Mouse (Mus musculus) neural tube, embryonic 13.5 days (tissue): ENCODE measurements around the gene Gm47791. TPM values are rescaled to one million over a fixed set of nuclear protein-coding genes. Genes with fewer than 3 reads are reported as not detected.

Experiments
- ATAC-seq: fragments of 200-750 bp; cut with Nextera tagmentation; 2 replicates; pipeline ENCODE4 v1.8.0; 2017; ENCODE audit warnings: low read depth, mild to moderate bottlenecking, moderate TSS enrichment, moderate library complexity
- H3K27ac ChIP-seq: fragments of 300-500 bp; sonication (generic); replicated peaks from 2 replicates; pipeline ENCODE4 v1.5.1; 2015; ENCODE audit warnings: moderate library complexity, mild to moderate bottlenecking, inconsistent platforms
- H3K27me3 ChIP-seq: fragments of 300-500 bp; sonication (generic); 2 replicates; pipeline ENCODE4 v1.6.1; 2015; ENCODE audit warnings: mild to moderate bottlenecking, inconsistent platforms
- H3K36me3 ChIP-seq: fragments of 300-500 bp; sonication (generic); 2 replicates; pipeline ENCODE4 v1.6.1; 2015; ENCODE audit warnings: mild to moderate bottlenecking, inconsistent platforms
- H3K4me1 ChIP-seq: fragments of 300-500 bp; sonication (generic); replicated peaks from 2 replicates; pipeline ENCODE4 v1.6.1; 2015; ENCODE audit warnings: inconsistent platforms
- H3K4me2 ChIP-seq: fragments of 300-500 bp; sonication (generic); 2 replicates; pipeline ENCODE4 v1.6.1; 2015; ENCODE audit warnings: inconsistent platforms, mild to moderate bottlenecking, moderate library complexity
- H3K4me3 ChIP-seq: fragments of 300-500 bp; sonication (generic); 2 replicates; pipeline ENCODE4 v1.5.1; 2015; ENCODE audit warnings: mild to moderate bottlenecking, inconsistent platforms
- H3K9ac ChIP-seq: fragments of 300-500 bp; sonication (generic); 2 replicates; pipeline ENCODE4 v1.6.1; 2015; ENCODE audit warnings: moderate library complexity, mild to moderate bottlenecking, inconsistent platforms
- H3K9me3 ChIP-seq: fragments of 300-500 bp; sonication (generic); 2 replicates; pipeline ENCODE4 v1.6.1; 2016; ENCODE audit warnings: inconsistent platforms
- WGBS: fragments of 180-500 bp; shearing (Covaris S2); methylation state at CpG from one replicate; pipeline ENCODE4 v1.1.7; 2015; 5-methylcytosine and 5-hydroxymethylcytosine counted together
- polyA plus RNA-seq: library from polyadenylated mRNA; unstranded; fragments of >200 nt; fragmentation: Nextera tagmentation; extraction: Ambion mirVana; gene quantifications from 2 replicates; pipeline ENCODE4 v1.2.1, GENCODE M21; 2015

The Gm47791 gene
- polyA plus RNA-seq, 1 experiment from 2014 or later = not detected

DNA sequence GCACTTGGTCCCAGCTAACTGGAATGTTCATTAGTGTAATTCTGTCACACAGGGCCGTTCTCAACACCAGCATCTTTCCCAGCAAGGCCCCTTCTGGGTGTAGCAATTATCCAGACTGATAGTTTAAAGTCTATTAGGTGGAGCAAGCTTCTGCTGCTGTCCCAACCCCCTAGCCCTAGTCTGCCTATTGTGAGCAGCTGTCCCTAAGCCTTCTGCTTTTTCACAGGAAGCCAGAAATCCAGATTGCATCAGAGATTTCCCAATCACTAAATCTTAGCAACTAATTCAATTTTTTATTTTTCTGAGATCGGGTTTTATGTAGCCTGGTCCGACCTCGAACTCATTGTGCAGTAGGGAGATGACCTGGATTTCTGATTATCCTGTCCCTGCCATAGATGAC lies 27.9 kb upstream of the Gm47791 start:
- 71% methylated on average over 4 of the region's 4 CpGs for WGBS
- H3K27ac ChIP-seq = no peak overlapping the region
- no peaks in the 10 kb centered on the region for H3K27me3 ChIP-seq
- H3K4me2 ChIP-seq = no peak overlapping the region
- no peaks in the 10 kb centered on the region for H3K36me3 ChIP-seq
- ATAC-seq = no peak
- no peaks in the 10 kb centered on the region for H3K9me3 ChIP-seq
- H3K9ac ChIP-seq = no peak overlapping the region
- no peak overlapping the region for H3K4me3 ChIP-seq
- peaks cover 10% of the 10 kb centered on the region; the same call in 1 of the 2 replicates for H3K4me1 ChIP-seq

DNA sequence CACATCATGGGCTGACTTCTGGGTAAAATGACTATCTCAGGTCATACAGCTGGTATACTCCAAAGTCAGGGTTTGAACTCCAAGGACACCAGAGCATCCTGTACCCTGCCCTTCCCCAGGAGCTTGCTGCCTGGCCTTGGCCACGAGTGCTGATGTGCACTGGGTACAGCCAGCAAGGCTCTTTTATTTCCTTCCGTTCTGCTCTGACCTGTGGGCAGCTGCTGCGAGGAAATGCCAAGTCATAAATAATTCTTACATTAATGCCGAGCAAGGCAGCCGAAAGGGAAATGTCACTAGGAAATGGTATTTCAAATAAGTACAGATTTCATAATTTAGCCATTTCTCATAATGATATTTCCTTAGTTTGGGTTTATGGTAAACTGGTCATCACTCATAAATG lies 27.3 kb upstream of the Gm47791 start:
- H3K36me3 ChIP-seq = no peaks in the 10 kb centered on the region
- H3K4me3 ChIP-seq = no peak overlapping the region
- H3K4me2 ChIP-seq = no peak overlapping the region
- no peak overlapping the region for H3K9ac ChIP-seq
- ATAC-seq = no peak
- no peak overlapping the region for H3K27ac ChIP-seq
- 33% methylated on average over 5 of the region's 5 CpGs for WGBS
- H3K4me1 ChIP-seq = peaks cover 10% of the 10 kb centered on the region; the same call in 1 of the 2 replicates
- H3K9me3 ChIP-seq = no peaks in the 10 kb centered on the region
- H3K27me3 ChIP-seq = no peaks in the 10 kb centered on the region

DNA sequence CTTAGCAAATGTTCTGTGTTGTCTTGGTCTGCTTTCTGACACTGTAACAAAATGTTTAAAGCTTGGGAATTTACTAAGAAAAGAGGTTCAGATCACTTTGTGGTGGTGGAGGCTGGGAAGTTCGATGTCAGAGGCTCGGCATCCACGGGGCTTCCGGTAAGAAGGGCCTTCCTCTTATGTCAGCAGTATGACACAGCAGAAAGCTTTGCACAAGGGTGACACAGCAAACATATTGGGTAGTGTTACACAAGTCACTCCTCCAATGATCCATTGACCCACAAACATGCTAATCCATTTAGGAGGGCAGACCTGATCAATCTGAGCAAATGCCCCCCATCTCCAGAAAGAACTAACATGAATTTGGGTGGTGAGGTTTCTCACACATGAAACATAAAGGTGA lies 26.0 kb upstream of the Gm47791 start:
- 97% methylated on average over 4 of the region's 4 CpGs for WGBS
- no peak for ATAC-seq
- Histone ChIP-seq H3K4me2 (no peak overlapping the region), H3K27ac (no peak overlapping the region), H3K9me3 (no peaks in the 10 kb centered on the region), H3K27me3 (no peaks in the 10 kb centered on the region), H3K4me1 (peaks cover 10% of the 10 kb centered on the region; the same call in 1 of the 2 replicates), H3K4me3 (no peak overlapping the region), H3K9ac (no peak overlapping the region), H3K36me3 (no peaks in the 10 kb centered on the region)

DNA sequence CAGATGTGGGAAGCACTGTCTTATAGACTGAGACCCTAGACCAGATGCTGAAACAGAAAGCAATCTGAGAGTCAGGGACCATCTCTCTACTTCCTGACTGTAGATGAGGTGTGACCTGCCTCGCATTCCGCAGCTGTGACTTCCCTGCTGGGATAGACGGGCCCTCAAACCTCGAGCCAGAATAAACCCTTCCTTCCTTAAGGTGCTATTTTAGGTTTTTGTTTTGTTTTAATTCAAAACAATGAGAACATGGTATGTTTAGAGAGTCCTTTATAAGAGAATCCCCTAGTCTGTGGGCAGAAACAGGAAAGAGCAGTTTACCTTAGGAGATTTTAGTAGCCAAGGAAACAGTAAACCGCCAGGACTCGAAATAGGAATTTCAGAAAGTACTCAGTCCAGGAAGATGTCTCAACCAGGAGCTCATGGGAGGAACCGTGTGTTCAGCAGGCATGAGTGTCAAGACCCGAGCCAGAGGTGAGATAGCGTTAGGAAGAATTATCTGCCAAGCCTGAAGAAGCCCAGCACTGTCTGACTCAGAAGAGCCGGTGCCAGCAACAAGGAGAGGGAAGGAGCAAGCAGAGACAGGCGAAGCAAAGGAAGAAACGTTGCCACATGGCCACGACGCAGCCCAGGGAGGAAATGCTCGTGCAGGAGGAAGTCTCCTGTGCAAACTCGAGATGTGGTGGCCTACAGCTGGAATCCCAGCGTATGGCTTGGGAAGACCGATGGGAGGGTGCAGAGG lies 24.8 kb upstream of the Gm47791 start:
- 79% methylated on average over 18 of the region's 18 CpGs for WGBS
- no peaks in the 10 kb centered on the region for H3K36me3 ChIP-seq
- H3K9me3 ChIP-seq = no peaks in the 10 kb centered on the region
- 0 out of 2 replicates have a peak overlapping the region, but pooled peaks have one; percentile 28 for H3K27ac ChIP-seq
- ATAC-seq = no peak
- peaks cover 10% of the 10 kb centered on the region; the same call in 1 of the 2 replicates for H3K4me1 ChIP-seq
- H3K9ac ChIP-seq = no peak overlapping the region
- H3K4me2 ChIP-seq = no peak overlapping the region
- no peaks in the 10 kb centered on the region for H3K27me3 ChIP-seq
- no peak overlapping the region for H3K4me3 ChIP-seq

DNA sequence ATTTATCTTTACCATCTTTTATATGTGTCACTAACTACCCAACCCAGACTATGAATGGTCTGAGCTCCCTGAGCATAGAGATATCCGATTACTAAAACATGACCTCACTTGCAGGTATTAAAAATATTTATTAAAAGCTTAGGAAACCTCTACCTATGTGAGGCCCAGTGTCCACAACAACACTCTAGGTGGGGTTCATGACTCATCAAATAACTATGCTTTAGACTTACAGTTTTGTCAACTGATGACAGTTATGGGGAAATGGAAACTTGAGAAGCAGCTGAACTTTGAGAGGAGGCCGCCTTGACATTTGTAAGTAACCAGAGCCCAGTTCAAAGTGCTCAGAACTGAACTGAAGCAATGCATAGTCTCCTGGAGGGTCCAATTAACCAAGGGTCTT lies 24.2 kb upstream of the Gm47791 start:
- Histone ChIP-seq H3K4me2 (no peak overlapping the region), H3K9ac (no peak overlapping the region), H3K27me3 (no peaks in the 10 kb centered on the region), H3K36me3 (no peaks in the 10 kb centered on the region), H3K4me3 (no peak overlapping the region), H3K27ac (no peak overlapping the region), H3K9me3 (no peaks in the 10 kb centered on the region), H3K4me1 (peaks cover 10% of the 10 kb centered on the region; the same call in 1 of the 2 replicates)
- WGBS = 87% methylated on average over 2 of the region's 2 CpGs
- ATAC-seq = no peak

DNA sequence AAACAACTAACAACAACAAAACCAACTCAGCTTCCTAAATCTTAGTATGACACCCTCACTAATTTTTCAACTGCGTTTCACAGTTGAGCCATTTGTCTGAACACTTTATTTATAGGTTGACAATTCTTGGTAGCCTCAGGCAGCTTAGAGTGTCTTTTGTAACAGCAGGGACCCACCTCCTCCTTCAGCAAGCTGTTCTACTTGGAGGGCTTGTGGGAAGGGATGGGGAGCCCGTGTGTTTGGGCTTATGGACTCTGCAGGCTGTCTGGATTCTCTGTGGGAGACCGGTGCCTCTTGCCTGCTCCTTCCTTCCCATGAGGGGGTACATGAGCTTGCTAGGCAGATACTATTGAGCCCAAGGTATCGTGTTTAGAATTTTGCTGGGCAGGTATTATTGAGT lies 22.9 kb upstream of the Gm47791 start:
- no peak overlapping the region for H3K4me3 ChIP-seq
- no peak overlapping the region for H3K27ac ChIP-seq
- peaks cover 10% of the 10 kb centered on the region; the same call in 1 of the 2 replicates for H3K4me1 ChIP-seq
- H3K27me3 ChIP-seq = no peaks in the 10 kb centered on the region
- H3K36me3 ChIP-seq = no peaks in the 10 kb centered on the region
- no peak overlapping the region for H3K9ac ChIP-seq
- whole genome bisulfite sequencing = 38% methylated on average over 4 of the region's 4 CpGs
- H3K9me3 ChIP-seq = no peaks in the 10 kb centered on the region
- ATAC-seq = no peak
- no peak overlapping the region for H3K4me2 ChIP-seq

DNA sequence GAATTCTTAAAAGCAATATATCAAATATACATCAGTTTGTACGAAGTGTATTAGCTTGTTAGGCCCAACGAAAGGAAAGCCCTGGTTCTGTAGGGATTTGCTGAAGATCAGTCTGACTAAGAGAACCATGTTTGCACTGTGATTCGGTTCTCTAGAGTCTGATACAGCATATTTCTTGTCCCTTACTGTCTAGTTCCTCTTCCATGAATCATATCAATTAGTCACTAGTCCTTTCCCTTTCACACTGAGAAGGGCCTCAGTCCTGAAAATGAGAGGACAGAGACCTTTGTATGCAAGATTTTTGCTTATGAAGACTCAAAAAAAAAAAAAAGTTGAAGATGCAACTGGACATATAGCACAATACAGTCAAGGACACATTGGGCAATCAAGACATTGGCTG lies 22.1 kb upstream of the Gm47791 start:
- Histone ChIP-seq H3K4me1 (peaks cover 7% of the 10 kb centered on the region; the same call in 1 of the 2 replicates), H3K27me3 (no peaks in the 10 kb centered on the region), H3K9me3 (no peaks in the 10 kb centered on the region), H3K4me2 (no peak overlapping the region), H3K27ac (no peak overlapping the region), H3K9ac (no peak overlapping the region), H3K36me3 (no peaks in the 10 kb centered on the region), H3K4me3 (no peak overlapping the region)
- ATAC-seq = no peak
- WGBS = 87% methylated on average over 3 of the region's 3 CpGs

DNA sequence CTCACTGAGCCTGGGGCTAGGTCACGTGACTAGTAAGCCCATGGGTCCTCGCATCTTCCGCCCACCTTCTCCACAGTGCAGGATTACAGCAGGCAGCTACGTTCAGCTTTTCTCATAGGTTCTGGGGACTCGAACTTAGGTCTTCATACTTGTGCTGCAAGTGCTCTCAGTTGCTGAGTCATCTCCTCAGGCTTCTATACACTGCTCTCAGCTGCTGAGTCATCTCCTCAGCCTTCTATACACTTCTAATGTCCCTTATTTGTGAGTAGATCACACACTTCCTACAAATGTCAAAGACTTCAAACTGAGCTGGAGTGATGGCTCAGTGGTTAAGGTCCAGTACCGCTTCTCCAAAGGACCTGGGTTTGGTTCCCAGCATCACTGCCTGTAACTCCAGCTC lies 21.2 kb upstream of the Gm47791 start:
- Histone ChIP-seq H3K36me3 (no peaks in the 10 kb centered on the region), H3K4me2 (no peak overlapping the region), H3K9ac (no peak overlapping the region), H3K9me3 (no peaks in the 10 kb centered on the region), H3K4me3 (no peak overlapping the region), H3K4me1 (0 out of 2 replicates have a peak, but pooled peaks cover 8% of the 10 kb centered on the region), H3K27ac (no peak overlapping the region), H3K27me3 (no peaks in the 10 kb centered on the region)
- WGBS = 93% methylated on average over 6 of the region's 6 CpGs
- ATAC-seq = no peak

DNA sequence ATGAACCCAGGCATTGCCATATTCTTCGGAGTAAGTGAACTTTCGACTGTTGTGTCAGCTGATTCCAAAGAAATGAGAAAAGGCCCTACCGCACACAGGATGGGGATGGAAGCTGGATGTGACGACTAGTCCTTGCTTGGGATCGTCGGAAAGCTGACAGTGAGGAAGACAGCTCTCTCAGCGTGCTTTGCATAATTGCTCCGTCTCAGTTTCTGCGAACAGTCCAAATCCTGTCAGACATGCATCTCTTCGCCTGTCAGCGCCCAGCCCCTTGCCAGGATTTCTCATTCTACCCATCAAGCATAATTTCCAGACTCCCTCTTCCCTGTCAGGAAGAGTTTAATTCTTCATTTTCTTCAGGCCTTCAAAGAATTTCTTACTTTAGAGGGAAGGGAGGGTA lies 20.1 kb upstream of the Gm47791 start:
- no peak overlapping the region for H3K4me3 ChIP-seq
- no peaks in the 10 kb centered on the region for H3K9me3 ChIP-seq
- H3K4me1 ChIP-seq = 0 out of 2 replicates have a peak, but pooled peaks cover 8% of the 10 kb centered on the region
- H3K36me3 ChIP-seq = no peaks in the 10 kb centered on the region
- no peaks in the 10 kb centered on the region for H3K27me3 ChIP-seq
- no peak overlapping the region for H3K4me2 ChIP-seq
- no peak overlapping the region for H3K9ac ChIP-seq
- no peak for ATAC-seq
- H3K27ac ChIP-seq = no peak overlapping the region
- WGBS = 82% methylated on average over 11 of the region's 11 CpGs

DNA sequence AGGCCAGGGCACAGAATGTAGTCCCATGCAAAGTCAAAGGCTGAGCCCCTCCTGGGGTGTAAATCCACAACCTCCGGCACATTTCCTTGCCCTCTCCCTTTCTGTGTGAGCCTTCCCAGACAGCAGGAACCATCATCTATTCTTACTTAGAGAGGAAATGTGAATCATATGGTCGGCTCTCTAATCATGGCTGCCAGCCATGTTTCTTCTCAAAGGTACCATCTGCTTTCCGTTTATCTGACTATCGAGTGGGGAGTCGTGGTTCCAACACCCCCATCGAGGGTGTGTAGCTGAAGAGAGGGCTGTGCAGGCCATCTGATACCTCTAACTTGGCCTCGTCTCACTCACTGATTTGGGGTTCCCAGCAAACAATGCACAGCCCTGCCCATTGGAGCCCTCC lies 17.0 kb upstream of the Gm47791 start:
- no peak for ATAC-seq

DNA sequence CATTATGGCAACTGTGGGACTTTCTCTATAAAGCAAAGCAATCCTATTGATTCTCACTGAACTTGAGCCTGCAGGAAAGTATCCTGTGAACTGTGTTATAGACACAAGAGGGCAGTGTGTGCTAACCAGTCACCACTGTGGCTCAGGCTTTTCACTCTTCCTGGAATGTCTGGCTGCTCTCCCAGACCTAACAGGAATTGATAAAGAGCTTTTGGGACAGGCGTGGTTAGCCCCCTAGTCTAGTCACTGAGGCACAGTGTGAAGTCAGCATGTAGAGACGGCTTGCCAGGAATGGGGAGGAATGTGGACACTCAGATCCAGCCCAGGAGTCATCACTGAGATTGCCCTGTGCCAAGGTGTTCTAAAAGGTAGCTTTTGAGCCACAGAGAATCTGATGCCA lies 16.4 kb upstream of the Gm47791 start:
- H3K36me3 ChIP-seq = no peaks in the 10 kb centered on the region
- H3K4me1 ChIP-seq = 0 out of 2 replicates have a peak, but pooled peaks cover 3% of the 10 kb centered on the region
- H3K9ac ChIP-seq = no peak overlapping the region
- no peaks in the 10 kb centered on the region for H3K27me3 ChIP-seq
- WGBS = 6% methylated on average over 2 of the region's 2 CpGs
- no peak overlapping the region for H3K27ac ChIP-seq
- H3K4me3 ChIP-seq = no peak overlapping the region
- ATAC-seq = peak; percentile 94
- no peak overlapping the region for H3K4me2 ChIP-seq
- no peaks in the 10 kb centered on the region for H3K9me3 ChIP-seq

More for the DNA sequence above, 17.0 kb upstream of the Gm47791 start:
- Histone ChIP-seq H3K9ac (no peak overlapping the region), H3K27ac (no peak overlapping the region), H3K27me3 (no peaks in the 10 kb centered on the region), H3K36me3 (no peaks in the 10 kb centered on the region), H3K9me3 (no peaks in the 10 kb centered on the region), H3K4me2 (no peak overlapping the region), H3K4me3 (no peak overlapping the region), H3K4me1 (0 out of 2 replicates have a peak, but pooled peaks cover 3% of the 10 kb centered on the region)
- WGBS = 78% methylated on average over 7 of the region's 7 CpGs

DNA sequence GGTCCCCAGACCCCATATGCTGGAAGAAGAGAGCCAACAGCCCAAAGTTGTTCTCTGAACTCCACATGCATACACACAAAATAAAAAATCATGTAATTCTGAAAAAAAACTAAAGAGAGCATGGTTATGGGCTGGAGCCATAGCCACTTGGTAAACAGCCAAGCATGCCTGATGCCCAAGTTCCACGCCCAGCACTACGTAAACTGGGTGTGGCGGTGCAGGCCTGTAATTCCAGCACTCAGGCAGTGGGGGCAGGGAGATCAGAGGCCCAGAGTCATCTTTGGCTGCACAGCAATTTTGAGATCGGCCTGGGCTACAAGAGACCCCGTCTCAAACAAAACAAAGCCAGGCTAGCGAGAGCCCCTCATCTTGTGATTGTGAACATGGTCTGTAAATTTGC lies 14.5 kb upstream of the Gm47791 start:
- no peak for ATAC-seq
- 80% methylated on average over 6 of the region's 6 CpGs for WGBS
- no peak overlapping the region for H3K4me2 ChIP-seq
- 0 out of 2 replicates have a peak, but pooled peaks cover 3% of the 10 kb centered on the region for H3K4me1 ChIP-seq
- no peaks in the 10 kb centered on the region for H3K27me3 ChIP-seq
- no peak overlapping the region for H3K27ac ChIP-seq
- no peak overlapping the region for H3K9ac ChIP-seq
- no peaks in the 10 kb centered on the region for H3K9me3 ChIP-seq
- H3K36me3 ChIP-seq = no peaks in the 10 kb centered on the region
- H3K4me3 ChIP-seq = no peak overlapping the region

DNA sequence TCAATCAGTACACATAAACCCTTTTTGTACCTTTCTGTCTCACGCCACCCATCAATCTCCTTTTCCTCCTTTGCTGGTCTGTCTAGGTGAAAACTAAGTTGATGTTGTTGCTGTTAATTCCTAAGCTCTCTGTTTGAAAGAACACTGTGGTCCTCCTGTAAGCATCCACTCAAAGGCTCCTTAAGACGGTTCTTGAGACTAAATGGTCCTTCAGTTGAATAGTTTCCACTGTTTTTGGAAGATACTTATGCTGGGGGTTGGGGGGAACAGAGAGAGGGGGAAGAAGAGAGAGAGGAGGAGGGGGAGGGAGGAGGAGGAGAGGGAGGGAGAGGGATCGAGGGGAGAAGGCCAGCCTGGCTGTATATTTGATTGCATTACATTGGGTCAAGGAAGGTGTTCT lies 12.5 kb upstream of the Gm47791 start:
- no peak overlapping the region for H3K27ac ChIP-seq
- H3K9me3 ChIP-seq = no peaks in the 10 kb centered on the region
- WGBS = 79% methylated on average over 3 of the region's 3 CpGs
- no peak for ATAC-seq
- 0 out of 2 replicates have a peak, but pooled peaks cover 3% of the 10 kb centered on the region for H3K4me1 ChIP-seq
- no peaks in the 10 kb centered on the region for H3K36me3 ChIP-seq
- H3K9ac ChIP-seq = no peak overlapping the region
- no peaks in the 10 kb centered on the region for H3K27me3 ChIP-seq
- no peak overlapping the region for H3K4me3 ChIP-seq
- H3K4me2 ChIP-seq = no peak overlapping the region
